Mouse (Mus musculus): ENCODE data around the gene Mpped1. TPM values are rescaled to one million over a fixed set of nuclear protein-coding genes. Genes with fewer than 3 reads are reported as not detected.

The Mpped1 gene
- total and polyA plus RNA-seq, 3 experiments, result not detected

DNA sequence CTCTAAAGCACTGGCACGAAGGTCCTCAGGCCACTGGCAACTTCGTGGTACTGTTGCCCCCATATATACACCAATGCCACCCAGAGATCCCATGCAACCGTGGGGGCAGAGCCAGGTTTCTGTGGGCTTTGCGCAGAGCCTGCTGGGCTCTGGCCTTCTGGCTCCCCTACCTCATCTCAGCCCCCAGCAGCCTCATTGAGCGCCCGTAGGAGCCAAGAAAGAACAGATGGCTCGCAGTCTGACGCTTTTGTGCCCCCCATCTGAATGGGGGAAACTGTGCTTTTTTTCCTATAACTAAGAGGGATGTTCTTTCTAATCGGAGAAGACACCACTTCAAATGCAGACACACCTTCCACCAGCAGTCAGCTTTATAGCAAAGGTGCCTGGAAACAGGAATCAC lies 105.0 kb downstream of the Mpped1 start:
- DNase-seq, result no peak

- no peak for DNase-seq
Measured at GRCm38 (mm10) chr15:83892871-83893270, 113.6 kb downstream of the Mpped1 start.

DNA sequence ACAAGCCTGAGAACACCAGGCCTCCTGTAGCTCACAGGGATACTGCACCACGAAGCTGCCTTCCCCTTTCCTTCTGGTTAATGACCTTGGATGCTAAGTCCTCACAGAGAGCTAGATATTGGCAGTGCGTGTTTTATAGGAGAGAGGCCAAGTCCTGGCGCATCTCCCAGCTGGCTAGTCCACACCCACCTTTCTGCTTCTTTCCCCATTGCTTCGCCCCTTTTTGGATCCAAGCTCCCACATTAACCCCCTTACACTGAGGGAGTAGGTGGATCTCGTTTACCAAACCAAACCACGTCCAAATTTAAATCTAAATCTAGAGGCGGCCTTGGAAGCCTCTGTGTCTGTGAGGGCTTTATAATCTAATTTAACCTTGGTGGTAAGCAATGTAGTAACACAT lies 115.0 kb downstream of the Mpped1 start:
- DNase-seq, result no peak

GRCm38 (mm10) chr15:83896011-83896410 lies 116.7 kb downstream of the Mpped1 start:
- DNase-seq, result no peak

- DNase-seq, result peak; percentile 49
Measured at GRCm38 (mm10) chr15:83897286-83897685, 118.0 kb downstream of the Mpped1 start.

DNA sequence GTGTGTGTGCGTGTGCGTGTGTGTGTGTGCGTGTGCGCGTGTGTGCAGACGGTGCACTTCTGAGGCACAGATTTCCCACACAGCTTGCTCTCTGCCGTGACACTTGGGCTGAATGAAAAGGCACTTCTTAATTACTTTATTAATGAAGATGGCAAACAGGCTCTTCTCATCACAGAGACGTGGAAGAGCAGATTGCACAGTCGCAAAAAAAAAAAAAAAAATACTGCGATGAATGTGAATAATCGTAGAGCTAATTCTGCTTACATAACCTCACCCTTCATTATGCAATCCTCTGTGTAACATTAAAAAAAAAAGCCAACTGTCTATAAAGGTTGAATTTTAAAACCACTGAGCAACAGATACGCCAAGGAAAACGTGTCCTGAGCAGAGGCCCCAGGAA lies 127.2 kb downstream of the Mpped1 start:
- DNase-seq, result no peak

Other genes starting within 250 kb of the Mpped1 start
- gene Tspo, start 215.9 kb upstream of the Mpped1 start, total RNA-seq (2021), result 100 to 1,000 TPM; 298 to 606 TPM
- gene Tspo, start 215.9 kb upstream of the Mpped1 start, polyA plus RNA-seq (2012; rRNA removed), result 1,564 and 1,830 TPM in 2 replicates
- gene Mcat, start 215.7 kb upstream of the Mpped1 start, total RNA-seq (2021), result 10 to 100 TPM; 26.2 to 45.8 TPM
- 86.0 and 113 TPM in 2 replicates for gene Mcat, start 215.7 kb upstream of the Mpped1 start, polyA plus RNA-seq (2012; rRNA removed)
- gene Ttll12, start 184.3 kb upstream of the Mpped1 start, total RNA-seq (2021), result 10 to 100 TPM; 31.7 to 46.2 TPM
- 47.4 and 48.0 TPM in 2 replicates for gene Ttll12, start 184.3 kb upstream of the Mpped1 start, polyA plus RNA-seq (2012; rRNA removed)
- 1 to 10 TPM; 3.2 to 9.1 TPM for gene Scube1, start 54.4 kb upstream of the Mpped1 start, total RNA-seq (2021)
- 10.5 and 15.1 TPM in 2 replicates for gene Scube1, start 54.4 kb upstream of the Mpped1 start, polyA plus RNA-seq (2012; rRNA removed)

Measured in adrenal gland, adult 2 months (tissue).